Mouse (Mus musculus) heart, postnatal 36 days (tissue): Measurements from ENCODE around the gene Lin28b. TPM values are rescaled to one million over a fixed set of nuclear protein-coding genes. Genes with fewer than 3 reads are reported as not detected.
"Not testable (repeated sequence)": the region's sequence is repeated elsewhere in the genome, so short reads cannot be mapped to it uniquely, and the experiment has no call there.

ENCODE experiments used
- DNase-seq, 2 experiments: peaks; one replicate each; pipeline ENCODE4 v3.0.0; 2021 to 2022
- intact Hi-C: fragments of 180-260 bp; cut with DNase I; formaldehyde crosslinking; loops from one replicate; pipeline ENCODE4 v1.15.1; 2025
- total RNA-seq, 2 experiments: library from RNA; stranded (reverse); gene quantifications; 2 replicates each; pipeline ENCODE4 v1.2.3; 2021

Gene Lin28b
- total RNA-seq, 2 experiments from 2014 or later = 0.16 to 0.17 TPM

- no peak for DNase-seq
- intact Hi-C loops = no loop called here
Observed at GRCm38 (mm10) chr10:45422372-45422771, 63.8 kb downstream of the Lin28b start.

- no peak for DNase-seq
Observed at GRCm38 (mm10) chr10:45412144-45412543, 74.1 kb downstream of the Lin28b start.

GRCm38 (mm10) chr10:45411741-45412140 lies 74.5 kb downstream of the Lin28b start:
- no peak for DNase-seq
- intact Hi-C loops = no loop called here

More at GRCm38 (mm10) chr10:45412144-45412543, 74.1 kb downstream of the Lin28b start:
- intact Hi-C loops = no loop called here

GRCm38 (mm10) chr10:45410624-45411341 lies 75.4 kb downstream of the Lin28b start:
- no peak for DNase-seq
- intact Hi-C loops = no loop called here

- no peak for DNase-seq
- intact Hi-C loops = no loop called here
Observed at GRCm38 (mm10) chr10:45399702-45400243, 86.4 kb downstream of the Lin28b start.

- intact Hi-C loops = no loop called here
- DNase-seq = no peak
Observed at GRCm38 (mm10) chr10:45398211-45398610, 88.0 kb downstream of the Lin28b start.

GRCm38 (mm10) chr10:45382637-45382958 lies 103.6 kb downstream of the Lin28b start:
- intact Hi-C loops = loop anchor here (2.0 to 5.0 kb wide), 2 partner anchors 130 to 534 kb away; no protein-coding TSS in a partner anchor
- DNase-seq = no peak

GRCm38 (mm10) chr10:45381937-45382636 lies 104.1 kb downstream of the Lin28b start:
- intact Hi-C loops = loop anchor here (2.0 to 5.0 kb wide), 2 partner anchors 130 to 535 kb away; no protein-coding TSS in a partner anchor
- DNase-seq = no peak

- DNase-seq = no peak
- intact Hi-C loops = no loop called here
Observed at GRCm38 (mm10) chr10:45378269-45378668, 107.9 kb downstream of the Lin28b start.

- peak; percentile 51 to 56 for DNase-seq
- intact Hi-C loops = loop anchor here (1.0 kb wide), 2 partner anchors 275 to 322 kb away; no protein-coding TSS in a partner anchor
Observed at GRCm38 (mm10) chr10:45372994-45373692, 113.1 kb downstream of the Lin28b start.

- intact Hi-C loops = no loop called here
- no peak for DNase-seq
Observed at GRCm38 (mm10) chr10:45370545-45370944, 115.7 kb downstream of the Lin28b start.

GRCm38 (mm10) chr10:45369639-45370038 lies 116.6 kb downstream of the Lin28b start:
- no peak for DNase-seq
- intact Hi-C loops = no loop called here

- intact Hi-C loops = no loop called here
- DNase-seq = no peak
Observed at GRCm38 (mm10) chr10:45366987-45367705, 119.0 kb downstream of the Lin28b start.

GRCm38 (mm10) chr10:45363396-45363795 lies 122.8 kb downstream of the Lin28b start:
- intact Hi-C loops = no loop called here
- DNase-seq = peak in 1 of 2 experiments; percentile 7

- no peak for DNase-seq
- intact Hi-C loops = no loop called here
Observed at GRCm38 (mm10) chr10:45356091-45356490, 130.1 kb downstream of the Lin28b start.

GRCm38 (mm10) chr10:45348143-45348542 lies 138.1 kb downstream of the Lin28b start:
- DNase-seq, intact Hi-C loops: not testable (repeated sequence)

GRCm38 (mm10) chr10:45345217-45345616 lies 141.0 kb downstream of the Lin28b start:
- DNase-seq = no peak
- intact Hi-C loops = no loop called here

GRCm38 (mm10) chr10:45344381-45344780 lies 141.8 kb downstream of the Lin28b start:
- intact Hi-C loops = no loop called here
- DNase-seq = no peak

- no peak for DNase-seq
- intact Hi-C loops = loop anchor here (5.0 kb wide), 1 partner anchor 52 kb away; no protein-coding TSS in a partner anchor
Observed at GRCm38 (mm10) chr10:45339106-45339505, 147.1 kb downstream of the Lin28b start.
